Mouse (Mus musculus): Measurements from ENCODE around the gene Gm10282.

DNA sequence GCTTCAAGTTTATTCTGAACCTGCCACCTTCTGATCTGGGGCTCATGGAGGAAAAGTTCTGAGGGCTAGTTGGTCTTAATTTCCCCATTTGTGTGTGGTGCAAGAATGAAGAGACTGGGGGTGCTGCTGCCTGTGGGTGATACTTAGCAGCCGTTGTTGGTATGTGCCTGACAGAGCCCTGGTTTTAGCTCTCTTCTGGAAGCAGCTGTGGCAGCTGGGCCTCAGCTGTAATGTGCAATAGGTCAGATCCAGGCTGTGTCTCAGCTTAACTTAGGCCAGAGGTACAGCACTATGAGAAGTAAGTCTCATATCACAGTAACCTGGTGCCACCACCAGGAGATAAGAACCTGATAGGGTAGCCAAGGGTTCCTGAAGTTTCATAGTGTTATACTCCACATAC, 42.5 kb upstream of the Gm10282 start:
- TF ChIP-seq CTCF (IDR thresholded peaks at IDR 0.05; ENCODE audit: insufficient read depth, low read length) (no peak), POLR2A (IDR thresholded peaks at IDR 0.05; ENCODE audit: borderline replicate concordance, extremely low read depth, low read depth, low read length) (no peak)
